Mouse (Mus musculus) midbrain, embryonic 14.5 days (tissue): ENCODE measurements around the gene 4930544D05Rik. TPM values are rescaled to one million over a fixed set of nuclear protein-coding genes. Genes with fewer than 3 reads are reported as not detected.
"Not testable (repeated sequence)": the region's sequence is repeated elsewhere in the genome, so short reads cannot be mapped to it uniquely, and the experiment has no call there.

ENCODE experiments used
- ATAC-seq: fragments of 200-750 bp; cut with Nextera tagmentation; 2 replicates; pipeline ENCODE4 v1.8.0; 2017; ENCODE audit warnings: moderate number of reproducible peaks, moderate library complexity; ENCODE audit not compliant: low FRiP score, low TSS enrichment
- DNase-seq: peaks from one replicate; pipeline ENCODE4 v3.0.0-alpha.2; 2015
- H3K27ac ChIP-seq: fragments of 300-500 bp; sonication (generic); replicated peaks from 2 replicates; pipeline ENCODE4 v1.5.1; 2014; ENCODE audit warnings: mild to moderate bottlenecking, low read depth, low read length, moderate library complexity
- H3K27me3 ChIP-seq: fragments of 300-500 bp; sonication (generic); 2 replicates; pipeline ENCODE4 v1.6.1; 2014; ENCODE audit warnings: low read length, control low read depth, mixed read lengths; ENCODE audit not compliant: control insufficient read depth, insufficient read depth
- H3K36me3 ChIP-seq: fragments of 300-500 bp; sonication (generic); 2 replicates; pipeline ENCODE4 v1.6.1; 2014; ENCODE audit warnings: low read length, control low read depth; ENCODE audit not compliant: control insufficient read depth, insufficient read depth
- H3K4me1 ChIP-seq: fragments of 300-500 bp; sonication (generic); 2 replicates; pipeline ENCODE4 v1.6.1; 2014; ENCODE audit warnings: mild to moderate bottlenecking, antibody characterized with exemption, low read length, control low read depth; ENCODE audit not compliant: control insufficient read depth, insufficient read depth
- H3K4me2 ChIP-seq: fragments of 300-500 bp; sonication (generic); 2 replicates; pipeline ENCODE4 v1.6.1; 2014; ENCODE audit warnings: mild to moderate bottlenecking, low read length, moderate library complexity
- H3K4me3 ChIP-seq: fragments of 300-500 bp; sonication (generic); replicated peaks from 2 replicates; pipeline ENCODE4 v1.5.1; 2014; ENCODE audit warnings: low read depth, low read length
- H3K9ac ChIP-seq: fragments of 300-500 bp; sonication (generic); replicated peaks from 2 replicates; pipeline ENCODE4 v1.6.1; 2014; ENCODE audit warnings: mild to moderate bottlenecking, low read length, moderate library complexity
- H3K9me3 ChIP-seq: fragments of 300-500 bp; sonication (generic); 2 replicates; pipeline ENCODE4 v1.6.1; 2016; ENCODE audit warnings: low read length, control low read depth, mixed read lengths; ENCODE audit not compliant: control insufficient read depth
- WGBS: fragments of 180-500 bp; shearing (Covaris S2); extraction: QIAGEN DNeasy Blood & Tissue Kit; methylation state at CpG from one replicate; pipeline ENCODE4 v1.1.7; 2014; 5-methylcytosine and 5-hydroxymethylcytosine counted together
- polyA plus RNA-seq: library from polyadenylated mRNA; unstranded; fragments of >200 nt; fragmentation: Nextera tagmentation; extraction: Ambion mirVana; gene quantifications from 2 replicates; pipeline ENCODE4 v1.2.1, GENCODE M21; 2014

Gene 4930544D05Rik
- polyA plus RNA-seq: not detected in 2 replicates

GRCm38 (mm10) chr11:70615516-70616093, at the start of gene 4930544D05Rik:
4930544D05Rik (plus strand) TSS chr11:70615848.
- peak; percentile 18 for DNase-seq

GRCm38 (mm10) chr11:70566586-70566985, 49.1 kb upstream of the 4930544D05Rik start:
- Histone ChIP-seq H3K27ac (no peak overlapping the region), H3K9me3 (no peaks in the 10 kb centered on the region), H3K4me2 (no peak overlapping the region), H3K4me1 (peaks cover 26% of the 10 kb centered on the region), H3K9ac (no peak overlapping the region), H3K36me3 (no peaks in the 10 kb centered on the region), H3K4me3 (no peak overlapping the region), H3K27me3 (no peaks in the 10 kb centered on the region)
- ATAC-seq: no peak
- no peak for DNase-seq
- WGBS: 66% methylated on average over 7 of the region's 7 CpGs

More at GRCm38 (mm10) chr11:70615516-70616093, at the start of gene 4930544D05Rik:
- H3K4me3 ChIP-seq: peak within 1 kb of the TSS; percentile 12; the same call in 1 of the 2 replicates
- H3K36me3 ChIP-seq: peaks cover 26% of the 10 kb centered on the region
- no peak within 1 kb of the TSS for H3K27ac ChIP-seq
- no peaks in the 10 kb centered on the region for H3K27me3 ChIP-seq
- H3K4me2 ChIP-seq: peak within 1 kb of the TSS; percentile 48
- H3K4me1 ChIP-seq: 0 out of 2 replicates have a peak, but pooled peaks cover 5% of the 10 kb centered on the region
- H3K9me3 ChIP-seq: no peaks in the 10 kb centered on the region
- ATAC-seq: no peak
- 0 out of 2 replicates have a peak within 1 kb of the TSS, but pooled peaks have one; percentile 20 for H3K9ac ChIP-seq
- 11% methylated on average over 21 of the region's 21 CpGs for WGBS

- 91% methylated on average over 1 of the region's 1 CpGs for WGBS
- not testable (repeated sequence) for ATAC-seq, H3K27ac ChIP-seq
Measured at GRCm38 (mm10) chr11:70570614-70571013, 45.0 kb upstream of the 4930544D05Rik start.

GRCm38 (mm10) chr11:70571641-70572040, 44.0 kb upstream of the 4930544D05Rik start:
- H3K27me3 ChIP-seq: no peaks in the 10 kb centered on the region
- no peak for ATAC-seq
- no peak overlapping the region for H3K9ac ChIP-seq
- DNase-seq: no peak
- no peak overlapping the region for H3K4me3 ChIP-seq
- H3K9me3 ChIP-seq: no peaks in the 10 kb centered on the region
- no peaks in the 10 kb centered on the region for H3K4me1 ChIP-seq
- H3K27ac ChIP-seq: no peak overlapping the region
- 93% methylated on average over 1 of the region's 1 CpGs for WGBS
- H3K4me2 ChIP-seq: no peak overlapping the region
- no peaks in the 10 kb centered on the region for H3K36me3 ChIP-seq

More at GRCm38 (mm10) chr11:70570614-70571013, 45.0 kb upstream of the 4930544D05Rik start:
- not testable (repeated sequence) for H3K36me3 ChIP-seq, H3K9me3 ChIP-seq, H3K27me3 ChIP-seq, H3K4me2 ChIP-seq, H3K4me3 ChIP-seq, H3K4me1 ChIP-seq, DNase-seq, H3K9ac ChIP-seq

GRCm38 (mm10) chr11:70572348-70572902, 43.2 kb upstream of the 4930544D05Rik start:
- no peak overlapping the region for H3K27ac ChIP-seq
- no peak overlapping the region for H3K4me3 ChIP-seq
- H3K4me1 ChIP-seq: no peaks in the 10 kb centered on the region
- no peaks in the 10 kb centered on the region for H3K36me3 ChIP-seq
- no peaks in the 10 kb centered on the region for H3K9me3 ChIP-seq
- DNase-seq (no peak), ATAC-seq (no peak)
- no peak overlapping the region for H3K4me2 ChIP-seq
- no peaks in the 10 kb centered on the region for H3K27me3 ChIP-seq
- 49% methylated on average over 5 of the region's 5 CpGs for WGBS
- H3K9ac ChIP-seq: no peak overlapping the region

GRCm38 (mm10) chr11:70573872-70574271, 41.8 kb upstream of the 4930544D05Rik start:
- Histone ChIP-seq H3K4me1 (no peaks in the 10 kb centered on the region), H3K4me3 (no peak overlapping the region), H3K4me2 (no peak overlapping the region), H3K27ac (no peak overlapping the region), H3K9ac (no peak overlapping the region), H3K27me3 (no peaks in the 10 kb centered on the region), H3K9me3 (no peaks in the 10 kb centered on the region), H3K36me3 (no peaks in the 10 kb centered on the region)
- ATAC-seq: no peak
- 64% methylated on average over 6 of the region's 6 CpGs for WGBS
- no peak for DNase-seq

GRCm38 (mm10) chr11:70577201-70577600, 38.4 kb upstream of the 4930544D05Rik start:
- no peaks in the 10 kb centered on the region for H3K36me3 ChIP-seq
- DNase-seq (no peak), ATAC-seq (no peak)
- H3K9me3 ChIP-seq: no peaks in the 10 kb centered on the region
- H3K4me3 ChIP-seq: no peak overlapping the region
- no peaks in the 10 kb centered on the region for H3K4me1 ChIP-seq
- H3K9ac ChIP-seq: no peak overlapping the region
- no peak overlapping the region for H3K27ac ChIP-seq
- 88% methylated on average over 3 of the region's 3 CpGs for WGBS
- no peak overlapping the region for H3K4me2 ChIP-seq
- H3K27me3 ChIP-seq: no peaks in the 10 kb centered on the region

GRCm38 (mm10) chr11:70578962-70579361, 36.7 kb upstream of the 4930544D05Rik start:
- Histone ChIP-seq H3K4me2 (no peak overlapping the region), H3K27ac (no peak overlapping the region), H3K9ac (no peak overlapping the region), H3K9me3 (no peaks in the 10 kb centered on the region), H3K27me3 (no peaks in the 10 kb centered on the region), H3K4me1 (no peaks in the 10 kb centered on the region), H3K4me3 (no peak overlapping the region), H3K36me3 (no peaks in the 10 kb centered on the region)
- ATAC-seq (no peak), DNase-seq (no peak)
- 91% methylated on average over 6 of the region's 6 CpGs for WGBS
